Mouse (Mus musculus) myocyte (in vitro differentiated cells): ENCODE measurements around the gene Kif16b.

ENCODE experiments used
- CEBPB ChIP-seq: IDR thresholded peaks from 2 replicates; pipeline ENCODE4 v1.6.1; 2011; ENCODE audit warnings: mild to moderate bottlenecking, moderate library complexity; ENCODE audit not compliant: poor library complexity, insufficient read depth, severe bottlenecking
- E2F4 ChIP-seq: IDR thresholded peaks from one replicate; pipeline ENCODE4 v1.6.1; 2011; ENCODE audit warnings: mild to moderate bottlenecking, control low read depth, moderate library complexity; ENCODE audit not compliant: insufficient read depth
- MAX ChIP-seq: IDR thresholded peaks from one replicate; pipeline ENCODE4 v1.6.1; 2011; ENCODE audit warnings: low read depth, mild to moderate bottlenecking, control low read depth
- MYOD1 ChIP-seq, 3 experiments: IDR thresholded peaks; one replicate each; pipeline ENCODE4 v1.6.1; 2011; ENCODE audit warnings: control low read depth in 2 of 3, low read depth in 2 of 3, mild to moderate bottlenecking in 2 of 3, moderate library complexity in 1 of 3; ENCODE audit not compliant: insufficient read length in 2 of 3, control insufficient read depth in 1 of 3
- POLR2A ChIP-seq: IDR thresholded peaks from one replicate; pipeline ENCODE4 v1.6.1; 2011; ENCODE audit warnings: low read depth, mild to moderate bottlenecking, control low read depth, moderate library complexity; ENCODE audit not compliant: insufficient read length
- POLR2AphosphoS2 ChIP-seq: IDR thresholded peaks from one replicate; pipeline ENCODE4 v1.6.1; 2011; ENCODE audit warnings: low read depth, control low read depth; ENCODE audit not compliant: insufficient read length
- SRF ChIP-seq: IDR thresholded peaks from one replicate; pipeline ENCODE4 v1.6.1; 2011; ENCODE audit warnings: low read depth; ENCODE audit not compliant: control insufficient read depth, insufficient read length
- TCF12 ChIP-seq: IDR thresholded peaks from one replicate; pipeline ENCODE4 v1.6.1; 2011; ENCODE audit warnings: mild to moderate bottlenecking, control low read depth; ENCODE audit not compliant: poor library complexity, insufficient read depth, severe bottlenecking
- TCF3 ChIP-seq: IDR thresholded peaks from one replicate; pipeline ENCODE4 v1.6.1; 2011; ENCODE audit warnings: low read depth, control low read depth; ENCODE audit not compliant: insufficient read length
- USF1 ChIP-seq: IDR thresholded peaks from one replicate; pipeline ENCODE4 v1.6.1; 2011; ENCODE audit warnings: low read depth, mild to moderate bottlenecking, control low read depth, moderate library complexity

DNA sequence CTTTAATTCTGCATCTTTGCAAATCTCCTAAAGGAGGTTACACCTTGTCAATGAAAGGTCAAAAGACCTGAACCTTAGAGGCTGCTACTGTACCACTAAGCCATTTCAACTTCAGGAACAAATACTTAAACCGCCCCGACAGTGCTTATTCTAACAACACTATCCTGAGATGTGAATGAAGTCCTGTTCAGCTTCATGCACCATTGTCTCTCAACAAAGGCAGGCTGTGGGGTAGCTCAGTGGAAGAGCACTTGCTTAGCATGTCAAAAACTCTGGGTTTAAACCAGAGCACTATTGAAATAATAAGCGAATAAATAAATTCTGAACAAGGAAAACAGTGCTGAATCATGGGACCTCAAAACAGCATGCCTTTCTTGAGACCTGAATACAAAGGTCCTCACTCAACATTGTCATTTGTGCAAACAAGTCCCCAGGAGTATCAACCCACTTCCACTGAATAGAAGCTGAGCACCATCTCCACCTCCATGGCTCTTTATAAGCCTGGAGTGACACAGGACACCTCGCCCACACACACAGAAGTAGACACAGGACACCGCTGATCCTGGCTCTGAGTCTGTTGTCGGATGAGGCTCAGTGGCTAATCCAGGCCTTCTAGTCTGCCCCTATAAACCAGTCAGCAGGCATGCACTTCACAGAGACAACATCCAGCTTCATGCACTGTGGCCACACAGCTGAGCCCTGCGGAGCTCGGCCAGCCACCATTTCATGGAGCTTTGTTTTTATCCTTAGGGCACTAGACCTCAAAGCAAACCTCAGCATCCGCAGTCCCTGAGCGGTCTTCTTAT, 68.5 kb downstream of the Kif16b start:
- TF ChIP-seq CEBPB (no peak), POLR2A (no peak), POLR2AphosphoS2 (no peak), MYOD1 (IDR thresholded peaks at IDR 0.05; ENCODE audit: control insufficient read depth in 1 of 3, insufficient read length in 2 of 3, low read depth in 2 of 3) (no peak), E2F4 (no peak), USF1 (no peak), TCF3 (no peak), MAX (no peak), TCF12 (no peak), SRF (no peak)
